Mouse (Mus musculus): Measurements from ENCODE around the gene Fmn2. TPM values are rescaled to one million over a fixed set of nuclear protein-coding genes. Genes with fewer than 3 reads are reported as not detected.
A peak's percentile ranks its signal among the peaks of the same experiment; 100 is the strongest.

Fmn2 gene
- total RNA-seq, 2 experiments from 2014 or later = 60.4 to 65.6 TPM

DNA sequence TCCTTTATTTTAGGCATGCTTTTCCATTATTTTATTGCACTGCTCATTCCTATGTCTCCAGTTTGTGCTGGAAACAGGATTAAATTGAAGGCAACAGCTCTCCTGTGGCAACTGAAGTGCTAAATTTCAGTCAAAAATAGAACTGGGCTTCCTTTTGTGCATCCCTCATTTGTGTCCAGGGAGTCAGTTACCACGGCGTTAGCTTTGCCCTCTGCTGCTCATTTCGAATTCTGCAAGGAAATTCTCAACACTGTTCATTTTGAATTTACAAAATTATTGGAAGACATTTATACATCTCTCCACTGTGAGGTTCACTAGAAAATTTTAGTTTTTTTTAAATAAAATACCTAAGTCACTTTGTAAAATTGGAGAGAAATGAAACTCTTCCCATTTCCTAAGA is 53.8 kb downstream of the Fmn2 start:
- DNase-seq (ENCODE audit: extremely low spot score in 1 of 2, low spot score in 1 of 2) = no peak

DNA sequence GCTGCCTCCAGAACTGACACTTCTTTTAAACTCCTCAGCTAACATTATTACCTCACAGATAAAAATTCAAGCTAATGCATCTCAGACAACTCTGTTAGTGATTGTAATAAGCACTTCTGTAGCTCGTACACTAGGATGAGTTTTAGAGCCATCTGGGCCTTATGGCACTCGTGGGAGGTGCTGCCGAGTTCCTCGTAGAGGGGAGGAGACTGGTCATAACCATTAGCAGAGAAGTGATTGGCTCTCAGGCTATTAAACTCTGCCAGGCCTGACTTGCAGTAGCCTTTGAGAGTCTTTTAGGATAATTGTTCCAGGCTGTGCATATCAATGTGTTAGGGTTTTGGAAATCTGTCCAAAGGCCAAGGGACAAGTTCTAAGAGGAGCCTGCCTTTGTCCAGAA is 55.6 kb downstream of the Fmn2 start:
- DNase-seq (ENCODE audit: extremely low spot score in 1 of 2, low spot score in 1 of 2) = no peak

DNA sequence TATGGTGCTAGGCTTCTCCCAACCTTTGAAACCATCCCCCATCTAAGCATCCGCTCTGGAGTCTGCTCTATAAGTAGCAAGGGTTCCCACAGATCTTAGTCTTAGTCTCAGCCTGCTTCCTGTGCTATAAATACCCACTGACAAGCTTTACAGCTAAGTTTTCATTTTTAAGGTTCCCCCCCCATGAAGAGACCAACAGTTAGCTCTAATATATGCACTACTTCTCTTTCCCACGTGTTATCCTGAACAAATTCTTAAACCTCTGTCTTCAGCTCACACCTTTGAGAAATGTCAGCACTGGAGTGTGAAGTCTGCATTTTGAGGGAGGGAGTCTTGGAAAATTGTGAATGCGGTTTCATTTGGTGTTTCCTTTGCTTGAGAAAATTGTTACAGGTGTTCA is 56.2 kb downstream of the Fmn2 start:
- DNase-seq (ENCODE audit: extremely low spot score in 1 of 2, low spot score in 1 of 2) = no peak

DNA sequence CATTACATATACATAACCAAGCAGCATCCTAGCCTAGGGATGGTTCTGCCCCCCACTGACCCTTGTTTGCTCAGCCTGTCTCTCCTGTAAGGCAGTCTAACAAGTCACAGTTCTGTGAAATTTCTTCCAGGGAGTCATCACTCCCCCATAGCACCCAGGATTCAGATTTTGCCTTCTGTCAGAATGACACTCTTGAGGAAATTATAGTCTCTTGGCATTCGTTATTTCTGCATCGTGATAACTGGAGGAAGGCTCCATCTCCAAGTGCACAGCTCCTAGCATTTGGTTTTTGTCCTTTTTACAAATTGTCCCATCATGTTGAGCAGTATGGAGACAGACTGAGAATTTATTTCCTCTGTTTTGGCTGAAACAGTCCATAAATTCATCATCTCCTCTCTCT is 56.9 kb downstream of the Fmn2 start:
- no peak for DNase-seq (ENCODE audit: extremely low spot score in 1 of 2, low spot score in 1 of 2)

DNA sequence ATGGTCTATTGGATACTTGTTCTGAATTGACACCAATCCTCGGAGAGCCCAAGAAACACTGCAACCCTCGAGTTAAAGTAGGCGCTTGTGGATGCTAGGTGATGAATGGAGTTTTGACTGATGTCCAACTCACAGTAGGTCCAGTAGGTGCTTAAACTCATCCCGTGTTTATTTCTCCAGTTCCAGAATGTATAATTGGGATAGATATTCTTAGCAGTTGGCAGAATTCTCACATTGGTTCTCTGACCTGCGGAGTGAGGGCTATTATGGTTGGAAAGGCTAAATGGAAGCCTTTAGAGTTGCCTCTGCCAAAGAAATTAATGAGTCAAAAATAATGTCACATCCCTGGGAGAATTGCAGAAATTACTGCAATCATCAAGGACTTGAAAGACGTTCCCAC is 62.9 kb downstream of the Fmn2 start:
- DNase-seq (ENCODE audit: extremely low spot score in 1 of 2, low spot score in 1 of 2) = no peak

DNA sequence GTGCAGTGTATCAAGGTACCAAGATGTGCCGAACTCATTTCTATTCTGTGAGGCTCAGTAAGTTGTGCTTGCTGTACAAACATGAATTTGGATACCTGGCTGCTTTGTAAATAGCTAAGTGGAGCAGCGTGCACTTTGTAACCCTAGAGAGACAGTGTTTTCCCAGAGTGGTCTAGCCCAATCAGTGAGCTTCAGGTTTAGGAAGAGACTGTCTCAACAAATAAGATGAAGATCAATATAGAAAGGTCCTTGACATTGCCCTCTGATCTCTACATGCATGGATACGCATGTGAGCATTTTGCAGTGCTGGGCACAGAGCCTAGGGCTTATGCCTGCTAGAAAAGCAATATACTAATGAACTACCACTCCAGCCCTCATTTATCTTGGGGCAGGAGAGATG is 67.0 kb downstream of the Fmn2 start:
- no peak for DNase-seq (ENCODE audit: extremely low spot score in 1 of 2, low spot score in 1 of 2)

DNA sequence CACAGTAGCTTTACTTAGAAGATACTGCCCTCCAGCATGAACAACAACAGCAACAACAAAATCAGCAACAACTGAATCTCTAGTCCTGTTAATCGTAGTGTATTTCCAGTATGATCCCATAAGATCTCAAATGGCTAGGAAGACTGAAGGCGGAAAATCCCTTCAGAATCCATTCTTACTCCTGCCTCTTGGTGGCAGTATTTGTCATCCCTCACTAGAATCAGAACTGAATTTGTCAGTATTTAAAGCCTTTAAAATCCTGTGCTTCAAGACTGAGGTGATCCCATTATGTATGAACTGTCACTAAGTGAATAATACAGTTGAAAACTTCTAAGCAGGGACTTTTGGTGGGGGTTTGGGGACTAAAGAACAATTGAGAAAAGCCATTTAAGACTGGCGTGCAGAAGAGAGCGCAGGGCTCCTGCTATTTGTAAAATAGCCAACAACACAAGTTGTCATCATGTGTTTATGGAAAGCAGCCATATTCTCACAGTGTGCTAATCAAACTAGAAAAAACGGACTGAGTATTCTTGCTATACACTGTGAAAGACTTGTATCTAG is 90.9 kb downstream of the Fmn2 start:
- no peak for DNase-seq (ENCODE audit: extremely low spot score in 1 of 2, low spot score in 1 of 2)

DNA sequence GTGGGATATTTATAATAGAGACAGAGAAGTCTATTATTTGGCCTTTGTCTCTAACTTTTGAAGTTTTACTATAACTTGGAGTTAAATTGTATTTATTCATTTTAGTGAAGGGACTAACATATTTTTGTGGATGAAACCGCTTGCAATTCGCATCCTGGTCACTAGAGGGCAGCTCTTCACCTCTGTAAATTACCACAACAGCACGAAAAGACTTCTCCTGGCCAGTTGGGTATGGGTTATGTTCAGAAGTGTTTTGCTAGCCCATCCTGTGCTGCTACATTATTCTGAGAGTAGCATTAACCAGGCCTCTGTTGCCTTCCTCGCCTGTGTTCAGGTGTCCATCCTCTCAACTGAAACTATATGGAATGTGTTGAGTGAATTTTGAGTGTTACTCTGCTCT is 93.4 kb downstream of the Fmn2 start:
- DNase-seq (ENCODE audit: extremely low spot score in 1 of 2, low spot score in 1 of 2) = peak; percentile 46 to 82

DNA sequence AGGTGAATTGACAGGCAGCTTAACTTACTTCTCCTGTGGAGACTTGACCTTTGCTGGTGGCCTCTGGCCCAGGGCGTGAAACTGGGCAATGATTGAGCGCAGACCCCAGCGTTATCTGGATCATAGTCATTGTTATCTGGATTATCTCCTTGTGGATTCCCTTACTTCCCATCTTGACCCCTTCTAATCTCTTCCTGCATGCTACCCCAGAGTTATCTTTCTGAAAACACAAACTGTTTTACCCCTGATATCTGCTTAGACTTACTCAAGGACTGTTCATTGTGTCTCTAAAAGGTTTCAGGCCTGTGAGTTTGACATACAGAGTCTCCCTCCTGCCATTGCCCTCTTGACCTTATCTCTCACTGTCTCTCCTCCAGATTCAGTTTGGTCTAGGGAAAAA is 95.9 kb downstream of the Fmn2 start:
- no peak for DNase-seq (ENCODE audit: extremely low spot score in 1 of 2, low spot score in 1 of 2)

DNA sequence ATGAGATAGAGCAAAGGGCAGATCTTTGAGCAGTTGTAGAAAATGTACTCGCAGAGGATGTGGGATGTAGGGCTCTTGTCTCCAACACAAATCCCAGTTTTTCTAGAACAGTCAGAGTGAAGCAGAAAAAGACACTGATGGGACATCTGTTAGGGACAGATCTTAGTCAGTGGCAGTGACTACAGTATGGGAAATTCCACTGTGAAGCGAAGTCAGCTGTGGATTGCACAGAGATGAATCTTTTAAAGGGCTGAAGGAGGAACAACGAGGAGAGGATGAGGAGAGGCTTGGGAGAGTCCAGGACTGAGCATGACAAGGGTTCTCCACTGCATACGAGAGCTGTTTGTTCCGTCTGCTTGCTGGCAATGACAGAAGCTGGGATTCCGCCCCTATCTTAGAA is 96.6 kb downstream of the Fmn2 start:
- no peak for DNase-seq (ENCODE audit: extremely low spot score in 1 of 2, low spot score in 1 of 2)

DNA sequence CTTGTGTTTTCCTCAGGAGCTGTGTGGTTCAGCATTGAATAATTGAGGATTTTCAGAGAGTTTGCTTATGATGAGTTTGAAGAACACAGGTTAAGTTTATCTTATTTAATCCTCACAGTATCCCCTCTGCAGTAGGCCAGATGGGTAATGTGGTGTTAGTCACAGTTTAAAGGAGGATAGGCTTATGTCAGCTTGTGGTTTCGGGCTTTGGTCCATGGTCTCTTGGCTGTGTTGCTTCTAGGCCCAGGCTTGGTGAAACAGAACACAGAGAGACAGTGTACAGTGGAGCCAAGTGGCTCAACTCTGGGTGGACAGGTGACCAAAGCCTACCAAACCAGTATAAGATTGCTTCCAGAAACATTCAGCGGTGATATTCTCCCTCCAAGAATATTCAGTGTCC is 98.4 kb downstream of the Fmn2 start:
- no peak for DNase-seq (ENCODE audit: extremely low spot score in 1 of 2, low spot score in 1 of 2)

DNA sequence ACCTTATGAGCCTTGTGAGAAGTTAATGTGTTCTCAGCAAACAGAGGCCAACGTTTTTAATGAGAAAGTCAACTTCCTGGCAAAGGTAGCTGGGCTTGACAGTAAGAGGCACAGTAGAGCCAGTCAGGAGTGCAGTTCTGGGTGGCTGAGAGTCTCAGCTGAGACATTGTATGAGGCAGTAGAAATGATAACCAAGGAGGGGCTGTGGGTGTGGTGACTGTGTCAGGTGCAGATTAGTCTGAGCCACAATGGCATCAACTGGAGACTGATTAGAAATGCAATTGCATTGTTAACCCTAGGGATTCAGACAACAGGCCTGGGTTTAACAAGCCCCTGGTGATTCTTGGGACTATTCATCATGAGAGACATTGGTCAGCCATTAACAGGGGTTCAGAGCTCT is 99.0 kb downstream of the Fmn2 start:
- no peak for DNase-seq (ENCODE audit: extremely low spot score in 1 of 2, low spot score in 1 of 2)

DNA sequence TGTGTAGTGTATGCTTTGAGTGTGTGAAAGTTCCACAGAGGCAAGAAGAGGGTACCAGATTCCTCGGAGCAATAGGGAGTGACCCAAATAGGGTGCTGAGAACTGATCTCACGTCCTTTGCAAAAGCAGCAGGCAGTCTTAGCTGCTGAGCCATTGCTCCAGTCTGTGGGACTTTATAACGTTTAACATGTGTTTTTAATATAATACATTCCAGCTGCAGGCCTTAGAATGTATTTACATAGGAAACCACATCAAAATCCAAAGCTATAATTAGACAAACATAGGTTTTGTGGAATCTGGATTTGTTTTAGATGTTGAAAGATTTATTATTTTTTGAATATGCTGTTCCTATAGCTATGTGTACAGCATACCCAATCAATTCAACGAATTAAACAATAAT is 115.7 kb downstream of the Fmn2 start:
- DNase-seq (ENCODE audit: extremely low spot score in 1 of 2, low spot score in 1 of 2) = no peak

DNA sequence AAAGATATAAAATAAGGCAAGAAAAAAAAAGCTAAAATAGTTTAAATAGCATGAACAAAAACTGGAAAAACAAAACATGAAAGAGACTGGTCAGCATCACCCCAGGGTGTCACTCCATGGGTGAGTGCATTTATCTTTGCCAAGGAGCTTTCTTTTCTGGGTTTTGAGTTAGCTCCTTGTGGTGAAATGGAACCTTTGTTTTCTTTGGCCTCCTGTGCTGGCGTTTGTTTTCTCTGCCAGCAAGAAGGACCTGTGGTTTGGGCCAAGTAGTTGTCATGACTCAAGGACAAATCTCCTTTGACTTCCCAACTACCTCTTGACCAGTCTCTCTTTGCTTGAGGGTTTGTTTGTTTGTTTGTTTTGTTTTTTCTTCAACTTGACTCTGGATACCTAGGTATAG is 119.9 kb downstream of the Fmn2 start:
- DNase-seq (ENCODE audit: extremely low spot score in 1 of 2, low spot score in 1 of 2) = no peak

DNA sequence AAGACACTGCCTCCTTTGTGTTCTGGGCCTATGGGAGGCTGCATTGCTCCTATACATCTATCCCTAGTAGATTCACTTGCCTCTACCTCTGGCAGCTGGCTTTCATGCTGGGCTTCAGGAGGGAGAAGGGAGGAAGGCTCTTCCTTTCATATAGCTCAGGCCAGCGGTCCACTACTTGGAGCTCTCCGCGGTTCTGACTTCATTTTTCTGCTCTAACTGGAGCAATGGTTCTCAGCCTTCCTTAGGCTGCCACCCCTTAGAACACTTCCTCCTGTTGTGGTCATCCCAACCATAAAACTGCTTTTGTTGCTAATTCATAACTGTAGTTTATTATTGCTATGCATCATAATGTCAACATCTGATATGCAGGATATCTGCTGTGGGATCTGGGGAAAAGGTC is 121.4 kb downstream of the Fmn2 start:
- no peak for DNase-seq (ENCODE audit: extremely low spot score in 1 of 2, low spot score in 1 of 2)

DNA sequence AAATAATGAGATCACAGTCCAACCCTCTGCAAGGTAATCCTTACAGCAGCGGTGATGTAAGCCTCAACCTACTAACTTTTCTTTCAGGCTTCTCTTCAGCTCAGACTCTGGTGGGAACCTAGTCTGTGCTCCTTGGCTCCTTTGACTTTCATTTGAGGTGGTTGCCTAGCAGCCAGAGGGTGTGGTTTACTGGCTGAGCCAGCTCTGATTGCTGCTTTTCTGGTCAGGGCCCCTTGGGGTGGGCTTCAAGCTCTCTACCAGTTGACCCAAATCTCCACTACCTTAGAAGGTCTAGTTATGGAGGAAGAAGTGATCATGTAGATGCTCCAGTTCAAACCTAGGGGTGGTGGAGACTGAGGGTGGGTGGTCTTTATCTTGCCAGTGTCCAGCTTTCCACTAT is 128.4 kb downstream of the Fmn2 start:
- DNase-seq (ENCODE audit: extremely low spot score in 1 of 2, low spot score in 1 of 2) = no peak

DNA sequence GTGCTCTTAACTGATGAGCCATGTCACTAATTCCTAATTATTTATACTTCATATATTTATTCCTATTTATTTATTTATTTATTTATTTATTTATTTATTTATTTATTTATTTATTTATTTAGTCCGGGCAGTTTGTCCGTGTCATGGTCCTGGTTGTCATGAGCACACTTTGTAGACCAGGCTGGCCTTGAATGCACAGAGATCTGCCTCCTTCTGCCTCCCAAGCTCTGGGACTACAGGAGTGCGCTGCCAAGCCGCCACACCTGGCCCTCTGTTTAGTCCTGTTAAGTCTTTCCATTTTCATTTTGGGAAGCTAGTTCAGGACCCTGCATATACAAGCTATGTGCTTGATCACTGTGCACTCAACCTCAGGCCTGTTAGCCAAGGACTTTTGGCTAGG is 134.7 kb downstream of the Fmn2 start:
- no peak for DNase-seq (ENCODE audit: extremely low spot score in 1 of 2, low spot score in 1 of 2)

DNA sequence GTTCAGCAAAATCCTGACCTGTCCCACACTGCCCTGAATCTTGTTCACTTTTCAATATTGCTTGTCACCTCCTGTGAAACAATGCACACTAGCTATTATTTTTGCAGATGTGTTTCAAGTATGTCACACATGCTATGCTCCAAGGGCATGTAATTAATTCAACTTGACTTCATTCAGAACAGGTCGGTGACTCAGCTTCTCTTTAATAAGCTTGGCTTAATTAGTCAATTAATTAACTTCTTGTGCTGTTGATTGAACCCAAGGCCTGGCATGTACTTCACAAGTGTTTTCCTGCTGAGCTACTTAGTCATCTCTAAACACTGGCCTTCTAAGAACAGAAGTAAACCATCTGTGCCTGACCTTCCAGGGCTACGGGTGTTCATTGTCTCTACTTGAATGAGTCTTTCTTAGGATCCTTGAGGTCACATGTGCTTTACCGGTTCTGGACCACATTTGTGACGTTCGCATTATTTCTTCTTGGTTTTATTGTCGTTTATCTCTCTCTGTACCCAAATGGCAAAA is 136.0 kb downstream of the Fmn2 start:
- DNase-seq (ENCODE audit: extremely low spot score in 1 of 2, low spot score in 1 of 2) = no peak

DNA sequence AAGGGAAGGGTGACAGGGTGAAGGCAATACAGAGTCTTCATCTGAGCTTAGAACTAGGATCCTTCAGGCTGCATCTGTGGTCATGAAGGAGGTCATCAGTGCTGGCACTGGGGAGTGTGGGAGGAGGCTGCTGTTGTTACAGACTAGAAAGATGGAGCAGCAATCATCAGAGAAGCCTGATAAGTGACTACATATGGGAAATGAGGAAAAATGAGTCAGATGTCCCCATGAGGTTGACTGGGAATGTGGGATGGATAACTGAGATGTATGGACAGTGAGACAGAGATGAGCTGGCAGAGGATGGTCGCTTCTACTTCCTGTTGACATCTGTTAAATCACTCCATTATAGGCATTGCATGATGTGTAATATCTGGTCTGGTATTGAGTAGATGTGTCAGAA is 139.3 kb downstream of the Fmn2 start:
- no peak for DNase-seq (ENCODE audit: extremely low spot score in 1 of 2, low spot score in 1 of 2)

DNA sequence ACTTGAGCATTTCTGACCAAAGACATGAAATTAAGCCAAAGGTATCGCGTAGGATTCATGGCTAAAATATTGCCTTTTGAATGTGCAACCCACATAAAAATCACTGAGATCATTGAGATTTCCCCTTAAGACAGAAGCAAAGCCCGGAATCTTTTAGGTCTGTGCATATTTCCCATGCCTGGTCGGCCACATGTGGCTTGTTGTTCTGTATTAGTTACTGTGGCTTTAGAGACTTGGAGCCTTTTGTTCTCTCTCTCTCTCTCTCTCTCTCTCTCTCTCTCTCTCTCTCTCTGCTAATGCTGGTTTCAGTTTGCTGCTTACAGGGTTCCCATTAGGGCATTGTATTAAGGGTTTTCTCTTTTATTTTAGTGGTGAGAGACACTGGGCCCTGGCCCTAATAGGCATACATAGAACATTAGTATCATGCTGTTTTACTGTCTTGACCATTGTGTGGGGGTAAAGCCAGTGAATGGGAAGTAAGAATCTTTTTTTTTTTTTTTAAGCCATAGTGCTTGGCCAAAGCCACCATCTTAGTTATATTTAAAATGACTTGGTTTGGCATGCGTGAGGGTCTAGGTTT is 141.9 kb downstream of the Fmn2 start:
- no peak for DNase-seq (ENCODE audit: extremely low spot score in 1 of 2, low spot score in 1 of 2)

DNA sequence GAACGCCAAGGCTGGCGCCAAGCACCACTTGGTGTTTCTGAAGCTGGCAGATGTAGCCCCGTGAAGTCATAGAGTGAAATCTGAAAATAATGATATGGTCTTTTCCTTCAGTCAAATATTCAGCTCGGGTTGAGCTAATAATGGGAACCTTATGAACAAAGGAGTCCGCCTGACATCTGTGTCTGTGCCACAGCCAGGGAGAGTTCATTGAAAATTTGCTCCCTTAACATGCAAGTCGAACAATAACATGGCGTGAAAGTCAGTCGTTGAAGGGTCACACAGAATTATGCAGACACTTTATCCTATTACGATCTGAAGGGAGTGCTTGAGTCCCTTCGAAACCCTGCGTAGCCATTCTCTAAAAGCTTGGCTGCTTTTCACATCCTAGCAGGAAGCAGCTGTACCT is 147.8 kb downstream of the Fmn2 start:
- DNase-seq (ENCODE audit: extremely low spot score in 1 of 2, low spot score in 1 of 2) = no peak

DNA sequence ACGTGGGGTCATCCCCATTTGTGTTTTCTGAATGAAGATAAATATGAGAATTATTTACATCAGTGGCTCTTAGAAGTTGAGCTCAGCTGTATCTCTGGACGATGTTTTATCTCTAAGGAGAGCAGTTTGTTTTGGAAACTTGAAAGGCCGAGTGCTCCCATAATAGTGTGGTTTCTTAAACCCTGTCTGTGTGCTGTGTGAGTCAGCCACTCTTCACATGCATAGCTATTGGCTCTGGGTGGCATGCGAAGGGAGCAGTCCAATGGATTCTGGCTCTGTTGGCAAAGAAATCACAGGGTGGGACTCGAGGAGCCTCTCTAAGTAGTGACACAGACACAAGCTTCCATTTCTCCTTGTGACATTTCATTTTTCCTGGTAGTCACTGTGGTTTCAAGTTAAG is 152.9 kb downstream of the Fmn2 start:
- DNase-seq (ENCODE audit: extremely low spot score in 1 of 2, low spot score in 1 of 2) = no peak

DNA sequence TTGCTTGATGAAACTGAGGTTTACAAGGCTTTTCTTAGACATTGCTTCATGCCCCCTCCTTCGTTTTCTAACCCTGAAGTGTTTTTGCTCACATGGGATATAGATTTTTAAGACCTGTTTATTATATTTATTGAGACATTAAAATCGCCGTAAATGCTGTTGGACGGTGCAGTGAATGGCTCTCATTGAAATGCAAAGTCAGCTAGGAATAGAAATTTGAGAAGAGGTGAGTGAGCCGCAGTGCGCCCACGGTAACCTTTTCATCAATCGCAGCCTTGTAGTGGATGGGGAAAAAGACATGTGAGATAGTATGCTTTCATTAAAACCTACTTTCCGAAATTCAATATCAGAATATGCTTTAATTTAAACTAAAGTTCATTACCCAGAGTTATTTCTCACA is 153.7 kb downstream of the Fmn2 start:
- DNase-seq (ENCODE audit: extremely low spot score in 1 of 2, low spot score in 1 of 2) = no peak
